Mouse (Mus musculus) left cerebral cortex, postnatal 10 days (tissue): ENCODE results near the gene Cdr2l. TPM values are rescaled to one million over a fixed set of nuclear protein-coding genes. Genes with fewer than 3 reads are reported as not detected.

Experiments used
- DNase-seq, 2 experiments: peaks; one replicate each; pipeline ENCODE4 v3.0.0; 2021 to 2022; ENCODE audit warnings: low spot score in 2 of 2, mixed read lengths in 1 of 2; ENCODE audit errors: extremely low spot score in 1 of 2
- intact Hi-C: fragments of 180-260 bp; cut with DNase I; formaldehyde crosslinking; loops from one replicate; pipeline ENCODE4 v1.15.1; 2025
- total RNA-seq, 2 experiments: library from RNA; stranded (reverse); gene quantifications; 2 replicates each; pipeline ENCODE4 v1.2.3; 2021

Gene Cdr2l
- 10 to 100 TPM; 15.2 to 17.2 TPM for total RNA-seq

GRCm38 (mm10) chr11:115381743-115382539 is at the start of gene Cdr2l:
Cdr2l (plus strand) TSS chr11:115381916.
- peak; percentile 83 to 95 for DNase-seq
- intact Hi-C loops, result no loop called here

- intact Hi-C loops, result no loop called here
- no peak for DNase-seq
Measured at GRCm38 (mm10) chr11:115334531-115334930, 47.2 kb upstream of the Cdr2l start, which contains the start of gene Otop3. Otop3 (plus strand) TSS chr11:115334731.

- intact Hi-C loops, result no loop called here
- DNase-seq, result no peak
Measured at GRCm38 (mm10) chr11:115335223-115335622, 46.5 kb upstream of the Cdr2l start.

- intact Hi-C loops, result no loop called here
- DNase-seq, result no peak
Measured at GRCm38 (mm10) chr11:115336115-115336514, 45.6 kb upstream of the Cdr2l start.

- intact Hi-C loops, result no loop called here
Measured at GRCm38 (mm10) chr11:115337350-115337749, 44.4 kb upstream of the Cdr2l start.

GRCm38 (mm10) chr11:115337826-115338225 is 43.9 kb upstream of the Cdr2l start:
- intact Hi-C loops, result no loop called here
- no peak for DNase-seq

More at GRCm38 (mm10) chr11:115337350-115337749, 44.4 kb upstream of the Cdr2l start:
- no peak for DNase-seq

GRCm38 (mm10) chr11:115341246-115341645 is 40.5 kb upstream of the Cdr2l start:
- intact Hi-C loops, result no loop called here
- no peak for DNase-seq

- no peak for DNase-seq
- intact Hi-C loops, result no loop called here
Measured at GRCm38 (mm10) chr11:115341866-115342265, 39.9 kb upstream of the Cdr2l start.

- no peak for DNase-seq
- intact Hi-C loops, result no loop called here
Measured at GRCm38 (mm10) chr11:115344967-115345366, 36.7 kb upstream of the Cdr2l start.

GRCm38 (mm10) chr11:115345515-115345914 is 36.2 kb upstream of the Cdr2l start:
- DNase-seq, result no peak
- intact Hi-C loops, result no loop called here

GRCm38 (mm10) chr11:115348681-115349248 is 33.0 kb upstream of the Cdr2l start:
- no peak for DNase-seq
- intact Hi-C loops, result no loop called here

- no peak for DNase-seq
- intact Hi-C loops, result loop anchor here (10.0 kb wide), 1 partner anchor 145 kb away; no protein-coding TSS in a partner anchor
Measured at GRCm38 (mm10) chr11:115349976-115350375, 31.7 kb upstream of the Cdr2l start.

- intact Hi-C loops, result loop anchor here (10.0 kb wide), 1 partner anchor 149 kb away; no protein-coding TSS in a partner anchor
- DNase-seq, result no peak
Measured at GRCm38 (mm10) chr11:115353375-115353774, 28.3 kb upstream of the Cdr2l start.

GRCm38 (mm10) chr11:115354183-115354582 is 27.5 kb upstream of the Cdr2l start:
- DNase-seq, result peak; percentile 53 to 75
- intact Hi-C loops, result loop anchor here (2.0 to 10.0 kb wide), 2 partner anchors 31 to 149 kb away; partner anchors contain the start of gene Ush1g

- intact Hi-C loops, result loop anchor here (2.0 to 10.0 kb wide), 3 partner anchors 54 to 154 kb away; partner anchors contain the start of gene Armc7
Measured at GRCm38 (mm10) chr11:115358468-115358867, 23.2 kb upstream of the Cdr2l start.

GRCm38 (mm10) chr11:115359293-115359692 is 22.4 kb upstream of the Cdr2l start:
- no peak for DNase-seq

More at GRCm38 (mm10) chr11:115358468-115358867, 23.2 kb upstream of the Cdr2l start:
- DNase-seq, result peak; percentile 57 to 78

GRCm38 (mm10) chr11:115359726-115360125 is 22.0 kb upstream of the Cdr2l start:
- intact Hi-C loops, result loop anchor here (2.0 to 10.0 kb wide), 3 partner anchors 53 to 155 kb away; partner anchors contain the start of gene Armc7
- no peak for DNase-seq

More at GRCm38 (mm10) chr11:115359293-115359692, 22.4 kb upstream of the Cdr2l start:
- intact Hi-C loops, result loop anchor here (2.0 to 10.0 kb wide), 3 partner anchors 53 to 154 kb away; partner anchors contain the start of gene Armc7

- intact Hi-C loops, result no loop called here
- no peak for DNase-seq
Measured at GRCm38 (mm10) chr11:115364136-115364535, 17.6 kb upstream of the Cdr2l start.

GRCm38 (mm10) chr11:115366039-115366705 is 15.5 kb upstream of the Cdr2l start:
- intact Hi-C loops, result no loop called here
- no peak for DNase-seq
